Mouse (Mus musculus): ENCODE measurements around the gene Necab3. TPM values are rescaled to one million over a fixed set of nuclear protein-coding genes. Genes with fewer than 3 reads are reported as not detected.

Necab3 gene
- polyA plus RNA-seq, 1 experiment from 2014 or later, result 14.5 TPM

- Histone ChIP-seq H3K4me3 (replicated peaks) (no peak overlapping the region), H3K36me3 (no peaks in the 10 kb centered on the region), H3K4me1 (replicated peaks) (peaks cover 28% of the 10 kb centered on the region), H3K9ac (replicated peaks) (no peak overlapping the region), H3K9me3 (no peaks in the 10 kb centered on the region), H3K4me2 (replicated peaks) (peak overlapping the region; percentile 36), H3K27ac (no peak overlapping the region), H3K27me3 (peaks cover 33% of the 10 kb centered on the region)
- 29% methylated on average over 21 of the region's 21 CpGs for WGBS
- ATAC-seq, result no peak; the same call in 1 of the 2 replicates
These were observed 6.8 kb downstream of the Necab3 start for GRCm38 (mm10) chr2:154551927-154552326.

- H3K27ac ChIP-seq, result no peak within 1 kb of the TSS
- no peak within 1 kb of the TSS; the same call in 1 of the 2 replicates for H3K9ac ChIP-seq (replicated peaks)
- H3K36me3 ChIP-seq, result no peaks in the 10 kb centered on the region
- peak within 1 kb of the TSS; percentile 36 for H3K4me2 ChIP-seq (replicated peaks)
- no peak within 1 kb of the TSS for H3K4me3 ChIP-seq (replicated peaks)
- no peak for ATAC-seq
- WGBS, result 83% methylated on average over 4 of the region's 4 CpGs
- no peaks in the 10 kb centered on the region for H3K9me3 ChIP-seq
- peaks cover 27% of the 10 kb centered on the region for H3K4me1 ChIP-seq (replicated peaks)
- peaks cover 33% of the 10 kb centered on the region for H3K27me3 ChIP-seq
These were observed 7.2 kb downstream of the Necab3 start, which contains the start of gene Actl10 for GRCm38 (mm10) chr2:154551476-154551875. Gene Actl10 (plus strand): TSS chr2:154551776.

- Histone ChIP-seq H3K9me3 (no peaks in the 10 kb centered on the region), H3K36me3 (no peaks in the 10 kb centered on the region), H3K4me3 (replicated peaks) (no peak overlapping the region), H3K4me1 (replicated peaks) (peaks cover 27% of the 10 kb centered on the region), H3K27ac (no peak overlapping the region), H3K4me2 (replicated peaks) (no peak overlapping the region), H3K9ac (replicated peaks) (no peak overlapping the region), H3K27me3 (peaks cover 33% of the 10 kb centered on the region)
- no peak for ATAC-seq
- 85% methylated on average over 2 of the region's 2 CpGs for WGBS
These were observed 7.8 kb downstream of the Necab3 start for GRCm38 (mm10) chr2:154550937-154551336.

GRCm38 (mm10) chr2:154549886-154550189, 8.9 kb downstream of the Necab3 start:
- peak overlapping the region; percentile 47 for H3K4me3 ChIP-seq (replicated peaks)
- no peaks in the 10 kb centered on the region for H3K36me3 ChIP-seq
- peaks cover 33% of the 10 kb centered on the region for H3K27me3 ChIP-seq
- peak overlapping the region; percentile 82 for H3K4me2 ChIP-seq (replicated peaks)
- WGBS, result 14% methylated on average over 20 of the region's 20 CpGs
- H3K9ac ChIP-seq (replicated peaks), result peak overlapping the region; percentile 65
- peaks cover 27% of the 10 kb centered on the region for H3K4me1 ChIP-seq (replicated peaks)
- H3K27ac ChIP-seq, result no peak overlapping the region
- peak; percentile 51 for ATAC-seq
- no peaks in the 10 kb centered on the region for H3K9me3 ChIP-seq

- peak overlapping the region; percentile 47 for H3K4me3 ChIP-seq (replicated peaks)
- peak overlapping the region; percentile 82 for H3K4me2 ChIP-seq (replicated peaks)
- H3K27me3 ChIP-seq, result peaks cover 33% of the 10 kb centered on the region
- H3K27ac ChIP-seq, result no peak overlapping the region
- peaks cover 27% of the 10 kb centered on the region for H3K4me1 ChIP-seq (replicated peaks)
- no peaks in the 10 kb centered on the region for H3K36me3 ChIP-seq
- WGBS, result 2% methylated on average over 46 of the region's 48 CpGs
- H3K9ac ChIP-seq (replicated peaks), result peak overlapping the region; percentile 65
- H3K9me3 ChIP-seq, result no peaks in the 10 kb centered on the region
- ATAC-seq, result peak; percentile 79
These were observed 9.4 kb downstream of the Necab3 start for GRCm38 (mm10) chr2:154549127-154549885.

- Histone ChIP-seq H3K36me3 (no peaks in the 10 kb centered on the region), H3K27ac (no peak overlapping the region), H3K4me3 (replicated peaks) (no peak overlapping the region), H3K4me2 (replicated peaks) (peak overlapping the region; percentile 82; the same call in 1 of the 2 replicates), H3K4me1 (replicated peaks) (peaks cover 27% of the 10 kb centered on the region), H3K27me3 (peaks cover 33% of the 10 kb centered on the region), H3K9me3 (no peaks in the 10 kb centered on the region), H3K9ac (replicated peaks) (no peak overlapping the region)
- WGBS, result 53% methylated on average over 3 of the region's 3 CpGs
- no peak for ATAC-seq
These were observed 10.0 kb downstream of the Necab3 start for GRCm38 (mm10) chr2:154548688-154549087.

- H3K36me3 ChIP-seq, result 0 out of 2 replicates have a peak, but pooled peaks cover under 1% of the 10 kb centered on the region
- no peak within 1 kb of the TSS for H3K4me3 ChIP-seq (replicated peaks)
- H3K4me2 ChIP-seq (replicated peaks), result no peak within 1 kb of the TSS
- WGBS, result 92% methylated on average over 10 of the region's 10 CpGs
- H3K9ac ChIP-seq (replicated peaks), result no peak within 1 kb of the TSS
- H3K4me1 ChIP-seq (replicated peaks), result peaks cover 15% of the 10 kb centered on the region
- ATAC-seq, result no peak
- H3K27me3 ChIP-seq, result peaks cover 20% of the 10 kb centered on the region
- H3K9me3 ChIP-seq, result no peaks in the 10 kb centered on the region
- H3K27ac ChIP-seq, result no peak within 1 kb of the TSS; the same call in 1 of the 2 replicates
These were observed 12.0 kb downstream of the Necab3 start, which contains the start of gene 1700003F12Rik for GRCm38 (mm10) chr2:154546711-154547110. Gene 1700003F12Rik (plus strand): TSS chr2:154547085.

- peaks cover 9% of the 10 kb centered on the region for H3K36me3 ChIP-seq
- peak; percentile 43; the same call in 1 of the 2 replicates for ATAC-seq
- no peaks in the 10 kb centered on the region for H3K27me3 ChIP-seq
- WGBS, result 84% methylated on average over 9 of the region's 9 CpGs
- H3K27ac ChIP-seq, result peak overlapping the region; percentile 65
- no peaks in the 10 kb centered on the region for H3K9me3 ChIP-seq
- no peak overlapping the region for H3K4me2 ChIP-seq (replicated peaks)
- H3K4me1 ChIP-seq (replicated peaks), result peaks cover 12% of the 10 kb centered on the region
- H3K9ac ChIP-seq (replicated peaks), result no peak overlapping the region
- H3K4me3 ChIP-seq (replicated peaks), result no peak overlapping the region
These were observed 14.9 kb downstream of the Necab3 start for GRCm38 (mm10) chr2:154543567-154544347.

GRCm38 (mm10) chr2:154541630-154542029, 17.1 kb downstream of the Necab3 start:
- H3K27me3 ChIP-seq, result no peaks in the 10 kb centered on the region
- H3K9ac ChIP-seq (replicated peaks), result no peak overlapping the region

GRCm38 (mm10) chr2:154539720-154540119, 19.0 kb downstream of the Necab3 start:
- H3K9ac ChIP-seq (replicated peaks), result no peak overlapping the region
- H3K27me3 ChIP-seq, result no peaks in the 10 kb centered on the region
- H3K4me3 ChIP-seq (replicated peaks), result no peak overlapping the region
- ATAC-seq, result no peak
- H3K27ac ChIP-seq, result no peak overlapping the region; the same call in 1 of the 2 replicates
- peaks cover 41% of the 10 kb centered on the region for H3K36me3 ChIP-seq
- no peak overlapping the region for H3K4me2 ChIP-seq (replicated peaks)
- H3K4me1 ChIP-seq (replicated peaks), result peaks cover 26% of the 10 kb centered on the region
- 68% methylated on average over 3 of the region's 3 CpGs for WGBS
- no peaks in the 10 kb centered on the region for H3K9me3 ChIP-seq

More at GRCm38 (mm10) chr2:154541630-154542029, 17.1 kb downstream of the Necab3 start:
- peaks cover 23% of the 10 kb centered on the region for H3K36me3 ChIP-seq
- ATAC-seq, result no peak
- H3K4me1 ChIP-seq (replicated peaks), result peaks cover 26% of the 10 kb centered on the region
- WGBS, result 83% methylated on average over 2 of the region's 2 CpGs
- no peak overlapping the region for H3K4me3 ChIP-seq (replicated peaks)
- H3K27ac ChIP-seq, result no peak overlapping the region
- no peaks in the 10 kb centered on the region for H3K9me3 ChIP-seq
- H3K4me2 ChIP-seq (replicated peaks), result no peak overlapping the region

GRCm38 (mm10) chr2:154538710-154539109, 20.0 kb downstream of the Necab3 start:
- Histone ChIP-seq H3K4me2 (replicated peaks) (no peak overlapping the region), H3K27ac (peak overlapping the region; percentile 67), H3K4me1 (replicated peaks) (peaks cover 26% of the 10 kb centered on the region), H3K4me3 (replicated peaks) (no peak overlapping the region), H3K9me3 (no peaks in the 10 kb centered on the region), H3K36me3 (peaks cover 47% of the 10 kb centered on the region), H3K27me3 (no peaks in the 10 kb centered on the region), H3K9ac (replicated peaks) (no peak overlapping the region)
- WGBS, result 53% methylated on average over 3 of the region's 3 CpGs
- ATAC-seq, result no peak

GRCm38 (mm10) chr2:154538310-154538709, 20.4 kb downstream of the Necab3 start:
- H3K4me2 ChIP-seq (replicated peaks), result no peak overlapping the region
- peak overlapping the region; percentile 67 for H3K27ac ChIP-seq
- H3K9ac ChIP-seq (replicated peaks), result no peak overlapping the region
- H3K4me1 ChIP-seq (replicated peaks), result peaks cover 28% of the 10 kb centered on the region
- 45% methylated on average over 2 of the region's 2 CpGs for WGBS
- ATAC-seq, result no peak
- no peaks in the 10 kb centered on the region for H3K27me3 ChIP-seq
- no peaks in the 10 kb centered on the region for H3K9me3 ChIP-seq
- peaks cover 50% of the 10 kb centered on the region for H3K36me3 ChIP-seq
- no peak overlapping the region for H3K4me3 ChIP-seq (replicated peaks)
